Mouse (Mus musculus): Measurements from ENCODE around the gene Dag1.
A peak's percentile ranks its signal among the peaks of the same experiment; 100 is the strongest.
"Not testable (repeated sequence)": the region's sequence is repeated elsewhere in the genome, so short reads cannot be mapped to it uniquely, and the experiment has no call there.

Gene Dag1

DNA sequence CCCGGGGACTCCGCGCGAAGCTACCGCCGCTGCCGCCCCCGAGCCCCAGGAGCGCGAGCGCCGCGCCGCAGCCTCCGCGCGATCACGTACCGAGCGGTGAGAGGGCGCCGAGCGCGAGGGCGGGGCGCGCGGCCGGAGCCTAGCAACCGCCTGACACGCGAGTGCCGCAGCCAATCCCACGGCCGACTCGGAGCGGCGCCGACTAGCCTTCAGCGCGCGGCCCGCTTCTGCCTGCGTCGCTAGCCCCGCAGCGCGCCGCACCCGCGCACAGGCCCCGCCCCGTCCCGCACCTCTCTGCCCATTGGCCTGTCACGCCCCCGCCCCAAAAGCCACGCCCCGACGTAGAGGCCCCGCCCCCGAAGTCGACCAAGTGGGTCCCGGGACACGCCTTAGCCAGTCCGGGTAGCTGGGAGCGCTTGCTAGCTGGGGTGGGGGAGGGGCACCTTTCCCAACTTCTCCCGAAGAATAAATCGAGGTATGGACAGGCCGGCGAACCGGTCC is at the start of gene Dag1:
Gene Dag1 (minus strand): TSS at position 269 of the 501 bp plus-strand sequence.
- DNase-seq: peak; percentile 99 to 100

DNA sequence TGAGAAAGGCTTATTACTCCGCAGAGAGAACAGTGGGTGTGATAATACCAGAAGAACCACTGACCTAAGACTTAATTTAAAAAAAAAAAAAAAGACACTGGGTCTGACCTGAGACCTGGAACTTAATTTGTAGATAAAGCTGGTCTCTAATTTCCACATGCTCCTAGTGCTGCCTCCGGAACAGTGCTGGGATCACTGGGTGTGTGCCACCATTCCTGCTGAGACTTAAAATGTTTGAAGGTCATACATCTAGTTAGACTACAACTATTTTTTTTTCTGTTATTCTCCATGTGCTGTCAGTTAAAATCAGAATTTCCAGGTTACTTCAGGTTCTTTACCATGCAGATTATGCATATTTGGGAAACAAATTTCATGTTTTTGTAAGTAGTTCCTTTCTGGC is 44.4 kb upstream of the Dag1 start:
- DNase-seq: no peak

DNA sequence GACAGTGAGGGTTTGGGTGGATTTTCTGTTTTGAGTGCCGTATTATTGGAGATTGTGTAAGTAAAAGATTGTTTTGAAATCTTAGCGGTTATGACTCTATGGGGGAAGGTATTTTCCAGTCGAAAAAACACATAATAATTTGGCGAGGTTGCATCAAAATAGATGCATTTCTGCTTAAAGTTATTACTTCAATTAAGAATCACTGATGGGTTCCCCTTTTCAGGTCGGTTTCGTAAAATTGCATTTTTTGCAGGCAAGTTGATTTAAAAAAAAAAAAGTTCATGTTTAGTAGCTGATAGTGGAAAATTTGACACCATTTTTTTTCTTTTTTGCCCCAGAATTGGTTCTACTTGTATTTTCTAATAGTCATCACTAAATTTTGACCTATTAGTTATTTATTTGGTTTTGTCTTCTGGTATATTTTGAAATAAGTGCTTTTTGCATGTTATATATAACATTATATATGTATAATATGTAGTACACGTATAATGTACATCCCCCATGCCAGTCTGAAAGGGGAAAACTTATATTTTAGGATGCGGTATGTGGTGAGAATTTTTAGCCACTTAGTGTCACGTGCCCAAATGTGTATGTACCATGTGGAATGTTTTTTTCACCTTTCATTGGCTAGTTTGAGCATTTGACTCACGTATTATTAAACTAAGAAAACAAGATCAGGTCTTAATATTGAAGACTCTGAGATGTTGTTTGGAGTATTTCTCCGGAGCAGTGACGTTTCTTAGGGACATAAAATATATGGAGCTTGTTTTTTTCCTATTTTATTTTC is 43.5 kb upstream of the Dag1 start:
- DNase-seq: no peak

DNA sequence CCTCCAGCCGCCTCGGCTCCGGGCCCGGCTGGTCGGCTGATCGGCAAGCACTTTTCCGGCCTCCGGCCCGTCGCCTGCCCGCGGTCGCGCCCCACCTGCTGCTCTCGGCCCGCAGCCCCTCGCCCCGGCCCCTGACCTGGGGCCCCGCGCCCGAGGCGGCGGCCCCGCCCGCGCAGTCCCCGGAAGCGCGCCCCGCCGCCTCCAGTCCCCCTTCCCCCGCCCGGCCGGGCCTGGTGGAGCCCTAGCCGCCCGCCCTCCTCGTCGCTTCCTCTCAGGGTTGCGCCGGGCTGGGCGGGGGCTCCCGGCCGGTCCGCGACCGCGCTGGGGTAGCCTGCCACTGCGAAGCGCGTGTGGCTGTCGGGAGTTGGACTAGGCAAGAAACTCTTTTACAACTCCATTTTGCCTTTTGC is 42.8 kb upstream of the Dag1 start:
- DNase-seq: peak; percentile 89 to 92

DNA sequence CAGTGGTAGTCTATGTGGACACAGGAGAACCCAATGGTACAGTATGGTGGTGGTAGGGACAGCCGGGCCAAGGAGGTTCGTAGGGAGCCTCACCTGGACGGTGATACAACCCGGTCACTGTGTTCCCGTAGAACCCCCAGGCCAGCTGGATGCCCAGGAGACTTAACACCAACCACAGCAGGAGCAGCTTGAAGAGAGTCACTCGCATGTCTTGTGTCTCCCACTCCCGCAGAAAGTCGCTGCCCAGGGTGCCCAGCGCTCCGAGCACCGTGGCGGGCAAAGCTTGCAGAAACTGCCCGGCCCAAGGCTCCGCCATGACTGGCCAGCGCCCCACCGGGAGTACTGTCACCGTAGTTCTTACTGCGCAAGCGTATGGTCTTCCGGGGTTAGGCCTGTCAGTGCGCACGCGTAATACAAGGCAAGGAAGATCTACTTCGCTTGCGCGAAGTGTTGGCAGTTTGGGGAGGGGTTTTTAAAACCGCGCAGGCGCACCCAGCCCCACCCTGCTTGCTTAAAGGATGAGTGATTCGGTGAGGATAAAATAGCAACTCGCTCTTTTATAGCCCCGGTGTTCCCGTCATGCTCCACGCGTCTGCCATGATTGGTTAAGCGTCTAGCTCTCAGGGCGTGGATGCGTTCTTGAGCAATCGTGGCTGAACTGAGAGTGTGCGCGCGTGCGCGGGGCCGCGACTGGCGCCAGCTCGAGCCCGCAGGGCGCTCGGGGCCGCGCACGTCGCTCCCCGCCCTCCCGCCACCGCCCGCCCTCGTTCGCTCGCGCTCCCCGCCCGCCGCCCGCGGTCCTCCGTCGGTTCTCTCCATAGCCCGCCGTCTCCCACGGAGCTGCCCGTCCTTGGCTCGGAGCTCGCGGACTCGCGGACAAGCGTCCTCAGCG is 42.1 kb upstream of the Dag1 start, which contains the start of the genes Rhoa and Tcta:
Gene Rhoa (plus strand): TSS at position 501 of the 892 bp plus-strand sequence.
Gene Tcta (minus strand): TSS at position 532 of the 892 bp plus-strand sequence.
- peak; percentile 98 to 99 for DNase-seq

DNA sequence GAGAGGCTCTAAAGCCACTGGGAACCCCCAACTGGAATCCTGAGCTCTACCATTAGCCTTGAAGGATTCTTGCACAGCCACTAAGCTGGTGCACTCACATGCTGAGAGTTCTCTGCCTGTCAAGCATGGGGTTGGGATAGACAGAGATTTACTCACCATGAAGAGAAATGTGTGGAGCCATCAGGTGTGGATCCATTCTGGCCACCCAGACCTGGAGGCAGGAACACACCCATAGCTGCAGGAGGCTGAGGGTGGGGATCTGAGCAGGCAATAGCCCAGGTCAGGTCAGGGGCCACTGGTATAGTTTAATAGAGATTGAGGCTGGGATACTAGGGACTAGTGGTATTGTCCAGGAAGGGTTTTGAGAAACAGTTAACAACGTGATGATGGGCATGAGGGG is 41.4 kb upstream of the Dag1 start:
- DNase-seq: peak in 1 of 2 experiments; percentile 17

DNA sequence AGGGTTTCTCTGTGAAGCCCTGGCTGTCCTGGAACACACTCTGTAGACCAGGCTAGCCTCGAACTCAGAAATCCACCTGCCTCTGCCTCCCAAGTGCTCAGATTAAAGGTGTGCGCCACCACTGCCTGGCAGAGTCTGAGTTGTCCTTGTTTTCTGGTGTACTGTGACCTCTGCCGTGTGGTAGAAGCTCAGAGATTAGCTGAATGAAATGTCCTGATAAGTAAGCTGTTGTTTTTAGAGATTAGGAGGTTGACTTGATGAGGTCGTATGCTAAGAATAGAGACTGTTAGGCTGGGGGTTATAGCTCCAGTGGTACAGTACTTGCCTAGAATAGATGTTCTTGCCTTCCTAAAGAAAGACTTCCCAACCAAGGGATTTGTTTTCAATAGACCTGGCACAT is 41.0 kb upstream of the Dag1 start:
- DNase-seq: no peak

DNA sequence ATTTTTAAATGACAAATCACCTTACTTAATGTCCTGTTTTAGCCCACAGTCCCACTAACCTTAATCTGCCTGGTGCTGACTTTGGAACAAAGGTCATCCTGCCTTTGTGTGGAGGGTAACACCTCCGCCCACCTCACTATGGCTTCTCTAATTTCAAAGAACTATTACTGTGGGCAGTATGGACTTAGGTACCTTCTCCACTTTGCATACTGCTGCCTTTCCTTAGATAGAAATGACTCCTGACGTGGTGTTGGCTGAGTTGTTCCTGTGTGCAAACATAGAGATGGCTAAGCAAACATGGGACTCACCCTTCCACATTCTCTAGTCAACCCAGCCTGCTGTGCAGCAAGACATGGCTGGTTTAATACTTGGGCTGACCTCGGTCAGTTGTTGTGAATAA is 38.1 kb upstream of the Dag1 start:
- peak in 1 of 2 experiments; percentile 17 for DNase-seq

DNA sequence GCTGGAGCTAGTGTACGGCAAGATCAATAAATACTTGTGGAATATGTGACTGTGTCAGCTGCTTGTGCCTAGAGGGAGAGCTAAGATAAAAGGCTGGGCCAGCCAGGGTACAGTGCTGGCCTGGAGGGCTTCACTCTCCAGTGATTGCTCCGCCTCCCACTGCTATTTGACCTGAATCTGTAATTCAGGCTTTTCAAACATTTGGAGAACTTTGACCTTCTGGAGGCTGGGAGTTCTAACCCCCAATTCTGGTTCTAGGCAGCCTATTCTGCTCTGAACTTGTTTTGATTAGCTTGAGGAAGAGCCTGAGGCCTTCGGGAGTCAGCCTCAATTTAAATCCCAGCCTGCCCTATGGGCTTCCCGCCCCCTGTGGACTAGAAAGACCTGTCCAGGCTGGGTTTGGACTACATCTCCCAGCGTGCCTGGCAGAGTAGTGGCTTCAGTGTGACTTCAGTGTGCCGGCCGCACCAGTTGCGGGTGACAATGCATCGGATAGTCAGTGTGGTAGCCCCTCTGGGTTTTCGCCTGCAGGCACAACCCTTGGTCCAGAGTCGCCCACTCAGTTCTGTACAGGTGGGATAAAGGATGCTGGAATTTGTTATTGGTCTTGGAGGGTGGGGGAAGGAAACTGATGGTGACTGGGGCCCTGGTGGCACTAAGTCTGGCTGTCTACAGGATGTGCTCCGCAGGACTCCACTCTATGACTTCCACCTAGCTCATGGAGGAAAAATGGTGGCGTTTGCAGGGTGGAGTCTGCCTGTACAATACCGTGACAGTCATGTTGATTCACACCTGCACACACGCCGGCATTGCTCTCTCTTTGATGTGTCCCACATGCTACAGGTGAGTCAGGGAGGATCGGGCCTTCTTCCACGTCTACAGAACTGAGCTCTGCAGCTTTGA is 32.9 kb upstream of the Dag1 start, which contains the start of gene Amt:
Gene Amt (plus strand): TSS at position 401 of the 903 bp plus-strand sequence.
- DNase-seq: peak; percentile 29 to 57

DNA sequence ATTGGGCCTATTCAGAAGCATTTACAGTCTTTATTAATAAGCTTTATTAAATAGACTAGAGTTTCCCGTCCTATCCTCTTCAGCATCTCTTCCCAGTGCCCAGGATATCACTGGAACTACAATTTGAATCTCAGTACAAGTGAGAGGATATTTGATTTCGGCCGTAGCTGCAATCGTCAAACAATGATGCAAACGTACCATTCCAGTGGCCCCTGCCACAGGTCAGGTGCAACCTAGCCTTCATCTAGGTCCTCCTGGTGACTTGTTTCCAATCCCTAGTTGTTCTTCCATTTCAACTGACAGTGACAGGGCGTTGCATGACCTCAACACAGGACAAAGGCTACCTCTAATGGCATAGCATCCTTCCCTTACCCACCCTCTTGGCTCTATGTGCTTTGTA is 27.0 kb upstream of the Dag1 start:
- no peak for DNase-seq

DNA sequence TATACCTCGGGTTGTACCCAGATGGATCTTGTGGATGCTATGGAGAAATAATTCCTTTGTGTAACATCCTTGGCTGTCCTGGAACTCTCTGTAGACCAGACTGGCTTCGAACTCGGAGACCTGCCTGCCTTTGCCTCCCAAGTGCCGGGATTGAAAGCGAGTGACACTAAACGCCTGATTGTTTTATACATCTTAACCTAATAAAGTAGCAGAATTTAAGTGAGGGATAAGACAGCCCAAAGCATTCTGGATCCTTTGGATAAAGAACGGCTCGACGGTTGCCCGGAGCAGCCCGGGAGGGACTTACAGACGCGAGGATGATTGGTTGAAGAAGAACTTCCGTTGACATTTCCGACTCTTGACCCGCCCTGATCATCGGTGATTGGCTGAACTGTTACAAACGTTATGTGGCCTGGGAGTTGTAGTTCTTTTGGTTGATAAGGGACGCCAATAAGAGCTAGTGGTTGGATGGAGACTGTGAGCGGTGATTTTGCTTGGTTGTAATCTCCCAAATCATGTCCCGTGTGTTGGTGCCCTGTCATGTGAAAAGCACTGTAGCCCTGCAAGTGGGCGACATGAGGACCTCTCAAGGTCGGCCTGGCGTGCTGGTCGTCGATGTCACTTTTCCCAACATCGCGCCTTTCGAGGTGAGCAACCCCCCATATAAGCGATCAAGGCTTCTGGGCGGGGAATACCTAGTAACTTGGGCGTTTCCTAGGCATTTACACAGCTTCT is 26.4 kb upstream of the Dag1 start, which contains the start of gene Nicn1:
Gene Nicn1 (plus strand): TSS at position 414 of the 735 bp plus-strand sequence.
- DNase-seq: peak; percentile 92

DNA sequence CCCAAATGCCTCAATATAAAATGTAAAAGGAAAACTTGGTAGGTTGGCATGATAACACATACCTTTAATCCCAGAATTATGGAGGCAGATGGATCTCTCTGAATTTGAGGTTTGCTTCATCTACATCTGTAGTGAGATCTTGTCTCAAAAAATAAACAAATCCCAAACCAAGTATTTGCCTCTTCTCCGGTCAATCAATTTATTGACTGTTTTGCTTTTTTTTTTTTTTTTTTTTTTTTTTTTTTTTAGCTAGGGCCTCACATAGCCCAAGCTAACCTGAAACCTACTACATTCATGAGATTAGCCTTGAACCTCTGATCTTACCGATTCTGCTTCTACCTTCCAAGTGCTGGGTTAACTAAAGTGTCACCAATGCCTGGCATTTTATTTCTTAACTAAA is 25.6 kb upstream of the Dag1 start:
- DNase-seq: no peak

DNA sequence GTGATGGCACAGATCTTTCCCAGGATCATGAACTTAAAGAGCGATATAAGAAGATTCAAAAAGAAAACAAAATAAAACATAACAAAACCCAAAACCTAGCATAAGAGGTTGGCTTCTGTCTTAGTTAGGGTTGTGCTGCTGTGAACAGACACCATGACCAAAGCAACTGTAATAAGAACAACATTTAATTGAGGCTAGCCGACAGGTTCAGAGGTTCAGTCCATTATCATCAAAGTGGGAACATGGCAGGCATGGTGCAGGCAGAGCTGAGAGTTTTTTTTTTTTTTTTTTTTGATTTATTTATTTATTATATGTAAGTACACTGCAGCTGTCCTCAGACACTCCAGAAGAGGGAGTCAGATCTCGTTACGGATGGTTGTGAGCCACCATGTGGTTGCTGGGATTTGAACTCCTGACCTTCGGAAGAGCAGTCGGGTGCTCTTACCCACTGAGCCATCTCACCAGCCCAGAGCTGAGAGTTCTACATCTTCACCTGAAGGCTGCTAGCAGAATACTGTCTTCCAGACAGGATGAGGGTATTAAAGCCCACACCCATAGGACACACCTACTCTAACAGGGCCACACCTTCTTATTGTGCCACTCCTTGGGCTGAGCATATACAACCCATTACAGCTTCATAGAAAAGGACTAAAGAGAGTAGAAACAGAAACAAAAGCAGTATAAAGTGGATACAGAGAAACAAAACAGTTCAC is 23.9 kb upstream of the Dag1 start:
- not testable (repeated sequence) for DNase-seq

DNA sequence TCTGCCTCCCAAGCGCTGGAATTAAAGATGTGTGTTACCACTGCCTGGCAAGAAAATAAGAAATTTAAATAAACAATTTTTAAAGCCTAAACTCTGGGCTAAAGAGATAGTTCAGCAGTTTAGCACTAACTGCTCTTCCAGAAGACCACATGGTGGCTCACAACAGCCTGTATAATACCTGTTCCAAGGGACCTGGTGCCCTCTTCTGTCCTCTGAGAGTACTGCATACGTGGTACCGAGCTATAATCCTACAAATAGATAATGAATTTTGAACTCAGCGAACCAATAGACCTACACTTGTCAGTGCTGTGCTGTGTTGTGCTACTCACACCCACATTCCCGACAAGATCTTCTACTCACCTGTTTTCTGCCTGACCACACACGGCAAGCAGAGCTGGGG is 20.7 kb upstream of the Dag1 start:
- peak; percentile 39 to 82 for DNase-seq

DNA sequence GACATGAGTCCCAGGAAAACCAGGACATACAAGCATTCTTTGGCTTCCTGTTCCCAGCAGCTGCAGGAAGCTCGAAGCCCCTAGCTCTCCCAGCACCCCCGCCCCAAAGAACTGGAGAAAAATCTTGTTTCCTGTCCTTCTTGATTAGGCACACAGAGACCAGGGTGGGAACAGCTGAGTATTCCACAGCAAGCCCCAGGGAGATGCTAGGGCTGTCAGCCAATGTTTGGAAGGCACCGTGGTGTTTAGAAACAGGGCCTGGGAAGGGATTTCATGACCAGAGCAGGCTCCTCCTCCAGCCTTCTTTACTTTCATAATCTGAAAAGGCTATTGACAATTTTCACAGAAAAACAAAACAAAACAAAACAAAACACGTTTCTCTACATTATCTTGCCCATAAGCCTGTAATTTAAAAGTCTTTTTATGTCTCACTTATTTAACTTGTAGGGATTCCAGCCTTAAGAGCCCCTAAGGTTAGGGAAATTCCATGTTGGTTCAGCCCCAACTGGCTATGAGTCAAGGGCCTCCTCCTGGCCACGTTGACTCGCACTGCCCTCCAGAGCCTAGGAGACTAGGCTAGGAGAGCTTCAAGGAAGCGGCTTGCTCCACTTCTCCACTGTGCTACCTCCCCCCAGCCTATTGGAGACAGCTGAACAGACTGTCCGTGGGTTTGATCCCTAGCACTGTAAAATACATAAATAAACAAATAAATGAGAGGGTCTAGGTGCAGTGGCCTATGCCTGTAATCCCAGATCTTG is 16.5 kb upstream of the Dag1 start:
- peak; percentile 70 to 86 for DNase-seq

DNA sequence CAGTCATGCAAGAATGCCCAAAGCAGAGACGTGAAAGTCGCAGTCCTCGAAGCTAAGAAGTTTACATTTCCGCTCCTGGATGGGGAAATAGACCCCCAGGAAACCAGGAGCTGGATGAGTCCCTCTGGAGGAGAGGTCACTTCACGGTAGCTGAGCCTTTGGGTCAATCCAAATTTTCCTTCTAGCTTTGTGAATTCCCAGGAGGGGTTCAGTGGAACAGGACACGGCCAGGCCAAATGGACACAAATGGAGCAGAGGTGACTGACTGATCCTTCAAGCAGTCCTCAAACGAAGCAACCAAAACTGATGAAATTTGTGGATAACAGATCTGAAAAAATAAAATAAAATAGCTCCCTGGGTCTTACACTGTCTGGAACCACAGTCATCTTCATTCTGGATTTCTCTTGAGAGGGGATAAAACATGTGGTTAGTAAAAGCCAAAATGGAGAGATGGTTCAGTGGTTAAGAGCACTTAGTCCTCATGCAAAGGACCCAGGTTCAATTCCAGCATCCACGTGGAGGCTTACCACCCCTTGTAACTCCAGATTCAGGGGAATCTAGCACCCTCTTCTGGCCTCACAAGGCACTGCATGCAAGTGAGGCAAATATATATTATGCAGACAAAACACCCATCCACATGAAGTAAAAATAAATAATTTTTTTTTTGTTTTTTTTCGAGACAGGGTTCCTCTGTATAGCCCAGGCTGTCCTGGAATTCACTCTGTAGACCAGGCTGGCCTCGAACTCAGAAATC is 15.1 kb upstream of the Dag1 start:
- peak; percentile 29 to 68 for DNase-seq

DNA sequence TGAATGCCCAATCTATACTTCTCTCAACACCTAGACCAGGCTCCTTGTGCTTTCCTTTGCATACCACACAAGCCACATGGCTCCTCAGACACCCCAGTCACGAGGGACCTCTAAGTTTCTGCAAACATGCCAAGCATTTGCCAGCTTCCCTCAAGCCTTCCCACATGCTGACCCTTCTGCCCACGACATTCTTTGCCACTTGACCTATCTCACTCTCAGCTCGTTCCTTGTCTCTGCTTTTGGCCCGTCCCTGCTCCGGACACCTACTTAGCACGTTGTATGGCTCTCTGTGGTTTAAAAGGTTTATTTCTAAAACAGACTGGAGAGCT is 11.5 kb upstream of the Dag1 start:
- DNase-seq: peak; percentile 64 to 86

DNA sequence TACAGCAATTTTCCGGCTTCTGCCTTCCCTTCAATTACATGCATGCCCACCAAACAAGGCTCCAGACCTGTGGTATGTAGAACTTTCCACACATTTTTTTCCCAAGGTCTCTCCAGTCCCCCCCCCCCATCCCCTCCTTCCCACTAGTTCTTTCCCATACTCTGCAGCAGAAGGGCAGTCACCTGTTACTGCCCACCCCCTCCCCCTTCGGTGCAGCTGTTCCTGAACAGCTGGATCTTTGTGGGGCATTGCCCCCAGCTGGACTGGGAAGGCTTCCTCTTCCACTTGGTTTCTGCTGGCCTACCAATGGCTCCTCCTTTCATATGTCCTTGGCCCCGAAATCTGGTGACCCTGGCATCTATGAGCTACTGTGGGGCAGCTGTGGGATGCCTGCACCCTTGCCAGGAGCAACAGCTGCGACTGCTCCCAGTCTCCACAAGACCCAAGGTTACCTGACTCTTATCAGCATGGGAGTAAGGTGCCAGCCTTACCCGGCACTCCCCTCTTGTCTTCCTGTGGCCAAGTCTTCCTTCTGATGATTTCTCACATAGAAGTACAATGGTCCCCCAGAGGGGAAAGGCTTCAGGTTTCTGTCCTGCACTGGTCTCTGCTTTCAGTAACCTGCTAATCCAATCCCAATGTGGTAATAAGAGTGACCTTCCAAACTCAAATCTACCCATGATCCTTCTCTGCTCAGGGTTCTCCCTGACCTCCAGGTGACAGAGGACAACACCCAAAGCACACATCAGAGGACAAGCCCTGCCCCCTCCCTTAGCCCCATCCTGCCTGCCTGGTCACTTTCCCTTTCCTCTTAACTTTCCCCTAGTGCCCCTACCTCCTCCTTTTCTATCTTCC is 10.9 kb upstream of the Dag1 start:
- peak in 1 of 2 experiments; percentile 23 for DNase-seq

All from lung, postnatal 4 days (tissue).